Mouse (Mus musculus) mesoderm, embryonic 11.5 days (tissue): ENCODE measurements around the gene Olfr460.
"Not testable (repeated sequence)": the region's sequence is repeated elsewhere in the genome, so short reads cannot be mapped to it uniquely, and the experiment has no call there.

ENCODE experiments used
- DNase-seq: peaks from one replicate; pipeline ENCODE4 v3.0.0-alpha.2; 2012; ENCODE audit warnings: low read depth, low spot score

The Olfr460 gene

GRCm38 (mm10) chr6:40569187-40569586 lies at the start of gene Olfr460:
TSS of gene Olfr460 (plus strand) at chr6:40569487.
- no peak for DNase-seq

GRCm38 (mm10) chr6:40544690-40545089 lies 24.6 kb upstream of the Olfr460 start:
- no peak for DNase-seq

GRCm38 (mm10) chr6:40554950-40555349 lies 14.3 kb upstream of the Olfr460 start, which contains the start of gene Olfr461:
TSS of gene Olfr461 (minus strand) at chr6:40555050.
- DNase-seq: no peak

GRCm38 (mm10) chr6:40573618-40574017 lies 4.3 kb downstream of the Olfr460 start:
- no peak for DNase-seq

- no peak for DNase-seq
Measured at GRCm38 (mm10) chr6:40576305-40576704, 7.0 kb downstream of the Olfr460 start.

- DNase-seq: no peak
Measured at GRCm38 (mm10) chr6:40584336-40584735, 15.0 kb downstream of the Olfr460 start.

- DNase-seq: no peak
Measured at GRCm38 (mm10) chr6:40585645-40586044, 16.4 kb downstream of the Olfr460 start, which contains the start of gene Clec5a. TSS of gene Clec5a (minus strand) at chr6:40585821.

- DNase-seq: no peak
Measured at GRCm38 (mm10) chr6:40588346-40588745, 19.1 kb downstream of the Olfr460 start.

- DNase-seq: no peak
Measured at GRCm38 (mm10) chr6:40594804-40595550, 25.7 kb downstream of the Olfr460 start.

- not testable (repeated sequence) for DNase-seq
Measured at GRCm38 (mm10) chr6:40598546-40598945, 29.3 kb downstream of the Olfr460 start.

GRCm38 (mm10) chr6:40607431-40607830 lies 38.1 kb downstream of the Olfr460 start:
- DNase-seq: no peak

- no peak for DNase-seq
Measured at GRCm38 (mm10) chr6:40610244-40610643, 41.0 kb downstream of the Olfr460 start.

GRCm38 (mm10) chr6:40613260-40613852 lies 44.1 kb downstream of the Olfr460 start, which contains the start of gene Tas2r138:
TSS of gene Tas2r138 (minus strand) at chr6:40613310.
- DNase-seq: no peak

- peak; percentile 74 for DNase-seq
Measured at GRCm38 (mm10) chr6:40617965-40618364, 48.7 kb downstream of the Olfr460 start.
